Mouse (Mus musculus) E14TG2a.4 (cell line): Measurements from ENCODE around the gene Lrrtm4.

Experiments used
- H3K27me3 ChIP-seq: 2 replicates; pipeline ENCODE4 v1.6.1; 2014; ENCODE audit warnings: low read length, control low read depth; ENCODE audit not compliant: insufficient read depth
- H3K36me3 ChIP-seq: 2 replicates; pipeline ENCODE4 v1.6.1; 2014; ENCODE audit warnings: low read length, control low read depth; ENCODE audit not compliant: insufficient read depth
- H3K4me1 ChIP-seq: replicated peaks from 2 replicates; pipeline ENCODE4 v1.6.1; 2014; ENCODE audit warnings: low read depth, low read length, control low read depth
- H3K4me3 ChIP-seq: replicated peaks from 2 replicates; pipeline ENCODE4 v1.5.1; 2014; ENCODE audit warnings: mild to moderate bottlenecking, low read length
- H3K9me3 ChIP-seq: 2 replicates; pipeline ENCODE4 v1.6.1; 2014; ENCODE audit warnings: low read length, control low read depth
- CTCF ChIP-seq: conservative IDR thresholded peaks from 2 replicates; pipeline ENCODE4 v1.5.1; 2014; ENCODE audit warnings: low read length
- NANOG ChIP-seq: IDR thresholded peaks from 2 replicates; pipeline ENCODE4 v1.6.1; 2014; ENCODE audit warnings: borderline replicate concordance, low read length, mixed read lengths
- POU5F1 ChIP-seq: IDR thresholded peaks from 2 replicates; pipeline ENCODE4 v1.6.1; 2014; ENCODE audit warnings: low read length, borderline replicate concordance

Gene Lrrtm4

GRCm38 (mm10) chr6:80357092-80357491 lies 338.4 kb downstream of the Lrrtm4 start:
- Histone ChIP-seq H3K27me3 (no peaks in the 10 kb centered on the region), H3K4me3 (no peak overlapping the region), H3K4me1 (no peaks in the 10 kb centered on the region), H3K36me3 (no peaks in the 10 kb centered on the region), H3K9me3 (no peaks in the 10 kb centered on the region)
- no peak for TF ChIP-seq NANOG
- no peak for TF ChIP-seq POU5F1
- TF ChIP-seq CTCF, result no peak

- Histone ChIP-seq H3K36me3 (no peaks in the 10 kb centered on the region), H3K4me3 (no peak overlapping the region), H3K27me3 (no peaks in the 10 kb centered on the region), H3K4me1 (no peaks in the 10 kb centered on the region), H3K9me3 (no peaks in the 10 kb centered on the region)
- TF ChIP-seq NANOG (peak; percentile 95), POU5F1 (no peak), CTCF (no peak)
Measured at GRCm38 (mm10) chr6:80363593-80363992, 344.9 kb downstream of the Lrrtm4 start.

GRCm38 (mm10) chr6:80366532-80366931 lies 347.9 kb downstream of the Lrrtm4 start:
- Histone ChIP-seq H3K36me3 (no peaks in the 10 kb centered on the region), H3K9me3 (no peaks in the 10 kb centered on the region), H3K4me1 (no peaks in the 10 kb centered on the region), H3K4me3 (no peak overlapping the region), H3K27me3 (no peaks in the 10 kb centered on the region)
- TF ChIP-seq NANOG (no peak), CTCF (no peak)

- H3K4me1 ChIP-seq, result no peaks in the 10 kb centered on the region
- H3K4me3 ChIP-seq, result no peak overlapping the region
- H3K36me3 ChIP-seq, result no peaks in the 10 kb centered on the region
- H3K27me3 ChIP-seq, result no peaks in the 10 kb centered on the region
- TF ChIP-seq POU5F1 (no peak), CTCF (no peak), NANOG (no peak)
- no peaks in the 10 kb centered on the region for H3K9me3 ChIP-seq
Measured at GRCm38 (mm10) chr6:80389571-80389970, 370.9 kb downstream of the Lrrtm4 start.

- no peaks in the 10 kb centered on the region for H3K9me3 ChIP-seq
- no peaks in the 10 kb centered on the region for H3K4me1 ChIP-seq
- no peak for TF ChIP-seq NANOG
- no peak for TF ChIP-seq CTCF
- no peak for TF ChIP-seq POU5F1
- H3K27me3 ChIP-seq, result no peaks in the 10 kb centered on the region
- H3K4me3 ChIP-seq, result no peak overlapping the region
- H3K36me3 ChIP-seq, result no peaks in the 10 kb centered on the region
Measured at GRCm38 (mm10) chr6:80406757-80407156, 388.1 kb downstream of the Lrrtm4 start.

GRCm38 (mm10) chr6:80440135-80440534 lies 421.5 kb downstream of the Lrrtm4 start:
- H3K9me3 ChIP-seq, result no peaks in the 10 kb centered on the region
- no peak for TF ChIP-seq CTCF
- no peak for TF ChIP-seq NANOG
- no peak for TF ChIP-seq POU5F1
- no peaks in the 10 kb centered on the region for H3K36me3 ChIP-seq
- no peaks in the 10 kb centered on the region for H3K27me3 ChIP-seq
- H3K4me3 ChIP-seq, result no peak overlapping the region
- no peaks in the 10 kb centered on the region for H3K4me1 ChIP-seq

- Histone ChIP-seq H3K27me3 (no peaks in the 10 kb centered on the region), H3K36me3 (no peaks in the 10 kb centered on the region), H3K4me1 (no peaks in the 10 kb centered on the region), H3K4me3 (no peak overlapping the region), H3K9me3 (no peaks in the 10 kb centered on the region)
- TF ChIP-seq NANOG (no peak), POU5F1 (no peak)
Measured at GRCm38 (mm10) chr6:80470546-80470945, 451.9 kb downstream of the Lrrtm4 start.

GRCm38 (mm10) chr6:80476153-80476552 lies 457.5 kb downstream of the Lrrtm4 start:
- H3K9me3 ChIP-seq, result no peaks in the 10 kb centered on the region
- no peak overlapping the region for H3K4me3 ChIP-seq
- no peaks in the 10 kb centered on the region for H3K4me1 ChIP-seq
- TF ChIP-seq CTCF (no peak), NANOG (no peak), POU5F1 (no peak)
- no peaks in the 10 kb centered on the region for H3K27me3 ChIP-seq
- no peaks in the 10 kb centered on the region for H3K36me3 ChIP-seq

GRCm38 (mm10) chr6:80545017-80545416 lies 526.3 kb downstream of the Lrrtm4 start:
- TF ChIP-seq NANOG (peak; percentile 92), POU5F1 (no peak)
- Histone ChIP-seq H3K4me3 (no peak overlapping the region), H3K4me1 (peaks cover 6% of the 10 kb centered on the region), H3K36me3 (no peaks in the 10 kb centered on the region), H3K9me3 (no peaks in the 10 kb centered on the region), H3K27me3 (peaks cover 40% of the 10 kb centered on the region)

- TF ChIP-seq NANOG (no peak), POU5F1 (no peak), CTCF (no peak)
- Histone ChIP-seq H3K36me3 (no peaks in the 10 kb centered on the region), H3K9me3 (no peaks in the 10 kb centered on the region), H3K4me3 (no peak overlapping the region), H3K4me1 (peaks cover under 1% of the 10 kb centered on the region), H3K27me3 (peaks cover 26% of the 10 kb centered on the region)
Measured at GRCm38 (mm10) chr6:80549907-80550306, 531.2 kb downstream of the Lrrtm4 start.
